Mouse (Mus musculus): ENCODE results near the gene Slc22a6. TPM values are rescaled to one million over a fixed set of nuclear protein-coding genes. Genes with fewer than 3 reads are reported as not detected.

The Slc22a6 gene
- total RNA-seq, 2 experiments from 2014 or later, result not detected

GRCm38 (mm10) chr19:8611358-8612123, 6.3 kb upstream of the Slc22a6 start:
- no peak for DNase-seq

GRCm38 (mm10) chr19:8613111-8613510, 4.7 kb upstream of the Slc22a6 start:
- DNase-seq, result no peak

- no peak for DNase-seq
Measured at GRCm38 (mm10) chr19:8614343-8614742, 3.5 kb upstream of the Slc22a6 start.

- DNase-seq, result no peak
Measured at GRCm38 (mm10) chr19:8616314-8616713, 1.5 kb upstream of the Slc22a6 start.

- DNase-seq, result no peak
Measured at GRCm38 (mm10) chr19:8621098-8621497, 3.3 kb downstream of the Slc22a6 start.

- no peak for DNase-seq
Measured at GRCm38 (mm10) chr19:8630249-8630648, 12.4 kb downstream of the Slc22a6 start.

- peak; percentile 10 for DNase-seq
Measured at GRCm38 (mm10) chr19:8630826-8631225, 13.0 kb downstream of the Slc22a6 start.

GRCm38 (mm10) chr19:8632029-8632428, 14.2 kb downstream of the Slc22a6 start:
- no peak for DNase-seq

GRCm38 (mm10) chr19:8642086-8642485, 24.2 kb downstream of the Slc22a6 start:
- no peak for DNase-seq

- no peak for DNase-seq
Measured at GRCm38 (mm10) chr19:8646393-8646792, 28.6 kb downstream of the Slc22a6 start.

GRCm38 (mm10) chr19:8655833-8656232, 38.0 kb downstream of the Slc22a6 start:
- DNase-seq, result no peak

- peak; percentile 23 for DNase-seq
Measured at GRCm38 (mm10) chr19:8656341-8656740, 38.5 kb downstream of the Slc22a6 start.

GRCm38 (mm10) chr19:8661821-8662307, 44.0 kb downstream of the Slc22a6 start:
- peak; percentile 30 for DNase-seq

- DNase-seq, result peak; percentile 69
Measured at GRCm38 (mm10) chr19:8662337-8662736, 44.5 kb downstream of the Slc22a6 start.

GRCm38 (mm10) chr19:8663360-8663839, 45.6 kb downstream of the Slc22a6 start, which contains the start of gene Chrm1:
Chrm1 (plus strand) TSS chr19:8663789.
- DNase-seq, result no peak

GRCm38 (mm10) chr19:8663911-8664421, 46.1 kb downstream of the Slc22a6 start:
- DNase-seq, result no peak

GRCm38 (mm10) chr19:8664859-8665258, 47.0 kb downstream of the Slc22a6 start:
- no peak for DNase-seq

GRCm38 (mm10) chr19:8665746-8666145, 47.9 kb downstream of the Slc22a6 start:
- DNase-seq, result no peak

GRCm38 (mm10) chr19:8672859-8673258, 55.0 kb downstream of the Slc22a6 start:
- no peak for DNase-seq

GRCm38 (mm10) chr19:8673336-8674063, 55.7 kb downstream of the Slc22a6 start:
- DNase-seq, result no peak
